Mouse (Mus musculus) liver, embryonic 12.5 days (tissue): ENCODE data around the gene Adssl1. TPM values are rescaled to one million over a fixed set of nuclear protein-coding genes. Genes with fewer than 3 reads are reported as not detected.

Experiments
- ATAC-seq: fragments of 200-750 bp; cut with Nextera tagmentation; 2 replicates; pipeline ENCODE4 v1.8.0; 2017; ENCODE audit warnings: moderate number of reproducible peaks, mild to moderate bottlenecking, moderate library complexity
- H3K27ac ChIP-seq: fragments of 300-500 bp; sonication (generic); 2 replicates; pipeline ENCODE4 v1.5.1; 2016; ENCODE audit warnings: mild to moderate bottlenecking
- H3K27me3 ChIP-seq: fragments of 300-500 bp; sonication (generic); replicated peaks from 2 replicates; pipeline ENCODE4 v1.6.1; 2016; ENCODE audit warnings: mild to moderate bottlenecking, moderate library complexity
- H3K36me3 ChIP-seq: fragments of 300-500 bp; sonication (generic); 2 replicates; pipeline ENCODE4 v1.6.1; 2016; ENCODE audit warnings: mild to moderate bottlenecking, moderate library complexity
- H3K4me1 ChIP-seq: fragments of 300-500 bp; sonication (generic); 2 replicates; pipeline ENCODE4 v1.6.1; 2016
- H3K4me2 ChIP-seq: fragments of 300-500 bp; sonication (generic); 2 replicates; pipeline ENCODE4 v1.6.1; 2016; ENCODE audit warnings: mild to moderate bottlenecking, moderate library complexity
- H3K4me3 ChIP-seq: fragments of 300-500 bp; sonication (generic); 2 replicates; pipeline ENCODE4 v1.5.1; 2016; ENCODE audit warnings: mild to moderate bottlenecking, moderate library complexity
- H3K9ac ChIP-seq: fragments of 300-500 bp; sonication (generic); 2 replicates; pipeline ENCODE4 v1.6.1; 2016; ENCODE audit warnings: mild to moderate bottlenecking, moderate library complexity
- H3K9me3 ChIP-seq: fragments of 300-500 bp; sonication (generic); replicated peaks from 2 replicates; pipeline ENCODE4 v1.6.1; 2016; ENCODE audit warnings: mild to moderate bottlenecking, moderate library complexity
- WGBS: fragments of 180-500 bp; shearing (Covaris S2); methylation state at CpG from one replicate; pipeline ENCODE4 v1.1.7; 2016; ENCODE audit not compliant: insufficient replicate concordance; 5-methylcytosine and 5-hydroxymethylcytosine counted together
- polyA plus RNA-seq: library from polyadenylated mRNA; unstranded; fragments of >200 nt; fragmentation: Nextera tagmentation; extraction: Ambion mirVana; gene quantifications from 2 replicates; pipeline ENCODE4 v1.2.1, GENCODE M21; 2016

Adssl1 gene
- 5.2 and 5.6 TPM in 2 replicates for polyA plus RNA-seq

DNA sequence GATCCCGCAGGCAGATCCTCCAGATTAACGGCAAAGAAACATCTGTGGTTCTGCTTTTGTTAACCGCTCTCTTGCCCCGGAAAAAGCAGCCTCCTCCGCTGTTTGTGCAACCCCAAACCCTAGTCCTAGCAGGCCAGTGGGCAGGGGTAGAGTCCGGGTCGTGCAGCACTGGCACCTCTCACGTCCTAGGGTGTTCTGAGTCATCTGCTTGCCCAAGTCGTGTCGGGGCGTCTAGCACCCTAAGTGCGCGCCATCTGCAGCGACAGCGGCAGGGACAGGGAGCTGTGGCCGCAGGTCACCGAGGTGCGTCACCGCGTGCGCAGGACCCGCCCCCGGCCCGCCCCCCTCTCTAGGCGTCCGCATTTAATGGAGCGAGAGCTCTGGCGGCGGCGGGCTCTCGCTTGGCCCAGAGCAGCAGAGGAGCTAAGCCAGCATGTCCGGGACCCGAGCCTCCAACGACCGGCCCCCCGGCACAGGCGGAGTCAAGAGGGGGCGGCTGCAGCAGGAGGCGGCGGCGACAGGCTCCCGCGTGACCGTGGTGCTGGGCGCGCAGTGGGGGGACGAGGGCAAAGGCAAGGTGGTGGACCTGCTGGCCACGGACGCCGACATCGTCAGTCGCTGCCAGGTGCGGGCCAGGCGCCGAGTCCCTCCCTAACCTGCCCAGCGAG is at the start of gene Adssl1:
TSS of gene Adssl1 (plus strand) at position 360 of the 668 bp plus-strand sequence.
- H3K4me2 ChIP-seq = peak within 1 kb of the TSS; percentile 80
- H3K27ac ChIP-seq = peak within 1 kb of the TSS; percentile 26
- peak within 1 kb of the TSS; percentile 54 for H3K4me3 ChIP-seq
- peak within 1 kb of the TSS; percentile 65 for H3K9ac ChIP-seq
- H3K36me3 ChIP-seq = 0 out of 2 replicates have a peak, but pooled peaks cover 3% of the 10 kb centered on the region
- peak; percentile 46 for ATAC-seq
- WGBS = under 1% methylated on average over 54 of the region's 56 CpGs
- H3K9me3 ChIP-seq = no peaks in the 10 kb centered on the region
- peaks cover 64% of the 10 kb centered on the region for H3K4me1 ChIP-seq
- peaks cover 51% of the 10 kb centered on the region for H3K27me3 ChIP-seq

DNA sequence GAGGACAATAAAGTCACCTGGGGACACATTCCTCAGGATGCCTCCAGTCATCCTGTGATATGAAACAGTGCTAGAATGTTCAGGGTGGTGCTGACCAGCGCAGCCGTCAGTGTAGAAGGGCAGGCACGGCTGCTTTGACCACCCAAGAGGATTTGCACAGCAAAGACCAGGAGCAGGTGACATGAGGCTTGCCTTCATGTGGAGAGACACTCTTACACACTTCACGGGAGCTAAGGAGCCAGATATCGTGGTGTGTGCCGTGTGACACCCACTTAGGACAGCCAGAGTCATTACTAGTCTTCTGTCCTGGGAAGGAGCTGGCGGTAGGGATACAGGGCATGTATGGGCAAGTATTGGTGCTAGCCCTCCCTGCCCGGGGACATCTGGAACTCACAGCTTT is 49.7 kb upstream of the Adssl1 start:
- Histone ChIP-seq H3K27ac (no peak overlapping the region), H3K27me3 (0 out of 2 replicates have a peak, but pooled peaks cover 4% of the 10 kb centered on the region), H3K4me2 (no peak overlapping the region), H3K9me3 (no peaks in the 10 kb centered on the region), H3K9ac (no peak overlapping the region), H3K4me3 (no peak overlapping the region), H3K36me3 (no peaks in the 10 kb centered on the region), H3K4me1 (no peaks in the 10 kb centered on the region)
- no peak for ATAC-seq
- WGBS = 71% methylated on average over 8 of the region's 8 CpGs

DNA sequence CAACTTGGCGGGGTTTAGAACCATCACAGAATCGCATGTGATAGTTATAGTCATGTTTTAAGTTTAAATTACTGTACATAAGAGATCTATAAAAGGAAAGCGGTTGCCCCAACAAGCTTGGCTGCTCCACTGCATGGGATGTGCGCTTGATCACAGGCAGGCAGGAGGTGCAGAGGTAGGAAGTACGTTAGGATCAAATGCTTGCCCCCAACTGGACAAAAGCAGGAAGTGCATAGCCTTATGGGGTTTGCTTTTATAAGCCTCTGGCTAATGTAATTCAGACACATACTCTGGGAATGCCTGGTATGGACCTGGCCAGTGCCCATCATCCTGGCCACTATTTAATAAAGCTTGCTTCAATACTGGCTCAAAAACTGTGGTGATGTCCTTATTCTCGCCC is 48.8 kb upstream of the Adssl1 start:
- Histone ChIP-seq H3K36me3 (no peaks in the 10 kb centered on the region), H3K27ac (no peak overlapping the region), H3K4me3 (no peak overlapping the region), H3K9ac (no peak overlapping the region), H3K4me2 (no peak overlapping the region), H3K27me3 (0 out of 2 replicates have a peak, but pooled peaks cover 4% of the 10 kb centered on the region), H3K4me1 (no peaks in the 10 kb centered on the region), H3K9me3 (no peaks in the 10 kb centered on the region)
- 49% methylated on average over 6 of the region's 6 CpGs for WGBS
- ATAC-seq = no peak

DNA sequence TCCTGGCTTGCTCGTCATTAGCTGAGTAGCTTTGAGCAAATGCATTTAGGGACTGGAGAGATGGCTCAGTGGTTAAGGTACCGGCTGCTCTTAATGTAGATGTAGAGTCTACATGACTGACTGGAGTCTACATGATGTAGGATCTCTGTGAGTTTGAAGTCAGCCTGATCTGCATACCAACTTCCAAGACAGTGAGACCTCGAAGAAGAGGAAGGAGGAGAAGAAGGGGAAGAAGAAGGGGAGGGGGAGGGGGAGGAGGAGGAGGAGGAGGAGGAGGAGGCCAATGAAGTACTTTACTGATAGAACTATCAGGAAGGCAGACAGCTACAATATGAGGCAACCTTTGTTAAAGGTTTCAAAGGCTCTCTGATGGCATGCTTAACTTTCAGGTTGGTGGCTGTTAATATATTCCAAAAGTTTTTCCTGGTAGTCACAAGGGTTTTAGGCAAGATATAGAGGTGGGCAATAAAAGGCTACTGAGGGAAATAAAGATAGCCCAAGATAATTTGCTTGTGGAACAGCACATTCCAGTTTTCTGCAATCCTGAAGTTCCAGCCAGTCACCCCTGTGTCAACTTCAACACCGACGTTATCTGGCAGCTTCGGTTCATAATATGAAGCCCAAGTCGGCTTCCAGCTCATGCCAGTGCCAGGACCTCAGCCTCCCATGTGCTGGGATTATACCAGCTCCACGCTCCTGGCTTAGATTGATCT is 44.4 kb upstream of the Adssl1 start:
- H3K4me1 ChIP-seq = peaks cover 34% of the 10 kb centered on the region
- no peaks in the 10 kb centered on the region for H3K36me3 ChIP-seq
- 44% methylated on average over 8 of the region's 8 CpGs for WGBS
- 0 out of 2 replicates have a peak, but pooled peaks cover 4% of the 10 kb centered on the region for H3K27me3 ChIP-seq
- no peak overlapping the region for H3K9ac ChIP-seq
- H3K4me3 ChIP-seq = no peak overlapping the region
- no peak for ATAC-seq
- no peak overlapping the region for H3K4me2 ChIP-seq
- peak overlapping the region; percentile 72 for H3K27ac ChIP-seq
- no peaks in the 10 kb centered on the region for H3K9me3 ChIP-seq

DNA sequence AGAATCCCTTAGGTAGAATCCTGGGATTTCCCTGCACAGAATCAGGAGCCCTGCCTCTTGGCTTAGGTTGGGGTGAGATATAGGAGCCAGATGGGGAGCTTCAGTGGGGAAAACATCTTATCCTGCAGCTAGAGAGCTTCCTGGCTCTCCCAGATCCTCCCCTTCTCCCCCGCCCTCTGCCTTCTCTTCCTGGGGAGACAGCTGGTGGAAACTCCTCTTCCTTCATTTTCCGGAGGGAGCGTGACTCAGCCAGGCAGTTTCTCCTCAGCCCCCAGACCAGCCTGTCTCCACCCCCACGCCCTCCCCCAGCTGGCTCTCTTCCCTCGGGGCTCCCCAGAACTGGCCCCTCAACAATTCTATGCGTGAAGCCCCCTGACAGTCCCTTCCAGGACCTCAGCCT is 43.5 kb upstream of the Adssl1 start:
- ATAC-seq = no peak
- Histone ChIP-seq H3K4me3 (no peak overlapping the region), H3K27ac (peak overlapping the region; percentile 72), H3K9me3 (no peaks in the 10 kb centered on the region), H3K9ac (no peak overlapping the region), H3K27me3 (0 out of 2 replicates have a peak, but pooled peaks cover 4% of the 10 kb centered on the region), H3K4me2 (peak overlapping the region; percentile 34), H3K4me1 (peaks cover 43% of the 10 kb centered on the region), H3K36me3 (no peaks in the 10 kb centered on the region)
- 23% methylated on average over 6 of the region's 6 CpGs for WGBS

DNA sequence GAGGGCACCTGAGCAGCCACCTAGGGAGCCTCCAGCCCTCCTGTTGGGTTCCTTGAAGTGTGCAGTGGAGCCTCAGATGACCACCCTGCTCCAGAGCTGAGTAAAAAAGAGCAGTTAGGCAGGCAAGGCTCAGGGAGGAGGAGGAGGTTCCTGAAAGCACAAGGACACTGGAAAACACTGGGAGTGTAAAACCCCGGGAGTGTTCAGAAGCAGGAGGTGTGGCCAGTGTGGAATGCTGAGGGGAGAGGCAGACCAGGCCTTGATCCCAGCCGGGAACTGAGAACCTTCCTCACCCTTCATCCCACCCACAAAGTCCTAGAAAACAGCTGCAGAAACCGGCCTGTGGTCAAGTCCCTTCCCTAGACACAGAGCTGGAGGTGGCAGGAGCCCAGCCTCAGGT is 43.1 kb upstream of the Adssl1 start:
- H3K9ac ChIP-seq = no peak overlapping the region
- no peak for ATAC-seq
- H3K4me1 ChIP-seq = peaks cover 44% of the 10 kb centered on the region
- H3K4me3 ChIP-seq = no peak overlapping the region
- H3K27me3 ChIP-seq = 0 out of 2 replicates have a peak, but pooled peaks cover 4% of the 10 kb centered on the region
- H3K4me2 ChIP-seq = peak overlapping the region; percentile 34
- H3K27ac ChIP-seq = peak overlapping the region; percentile 72
- WGBS = 28% methylated on average over 3 of the region's 3 CpGs
- no peaks in the 10 kb centered on the region for H3K36me3 ChIP-seq
- no peaks in the 10 kb centered on the region for H3K9me3 ChIP-seq

DNA sequence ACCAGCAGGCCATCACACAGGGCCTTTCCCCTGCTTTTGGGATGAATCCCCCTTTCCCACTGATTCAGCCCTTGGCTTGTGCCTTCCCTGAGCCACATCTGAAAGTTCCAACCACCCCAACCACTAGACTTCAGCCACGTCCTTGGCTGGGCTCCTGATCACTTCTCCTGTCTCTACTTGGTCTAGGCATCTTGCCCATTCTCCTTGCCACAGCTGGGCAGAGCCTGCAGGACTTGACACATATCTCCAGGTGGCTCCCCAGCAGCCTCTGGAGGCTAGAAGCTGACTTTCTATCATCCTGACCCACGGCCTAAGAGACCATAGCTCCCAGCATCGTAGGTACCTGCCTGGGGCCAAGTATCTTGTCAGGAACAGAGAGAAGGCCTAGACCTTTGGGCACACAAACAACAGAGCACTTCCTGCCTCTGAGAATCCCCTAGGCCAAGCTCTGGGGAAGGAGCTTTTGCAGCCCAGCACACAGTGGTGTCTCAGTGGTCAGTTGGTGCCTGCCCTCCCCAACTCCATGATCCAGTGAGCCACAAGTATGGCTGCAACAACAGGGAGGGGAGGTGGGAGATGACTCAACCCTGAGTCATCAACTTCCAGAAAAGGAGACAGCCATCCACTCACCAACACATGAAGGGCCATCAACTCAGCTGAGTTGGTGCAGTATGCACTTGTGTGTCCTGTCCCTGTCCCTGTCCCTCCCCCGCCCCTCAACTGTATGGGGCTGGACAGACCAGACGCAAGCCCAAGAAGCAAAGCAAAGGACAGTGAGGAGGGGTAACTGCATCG is 41.4 kb upstream of the Adssl1 start:
- H3K27me3 ChIP-seq = 0 out of 2 replicates have a peak, but pooled peaks cover 5% of the 10 kb centered on the region
- no peak overlapping the region for H3K27ac ChIP-seq
- no peaks in the 10 kb centered on the region for H3K9me3 ChIP-seq
- no peak overlapping the region for H3K4me3 ChIP-seq
- no peak overlapping the region for H3K9ac ChIP-seq
- WGBS = 58% methylated on average over 6 of the region's 6 CpGs
- H3K4me2 ChIP-seq = no peak overlapping the region
- no peaks in the 10 kb centered on the region for H3K36me3 ChIP-seq
- ATAC-seq = no peak
- peaks cover 44% of the 10 kb centered on the region for H3K4me1 ChIP-seq

DNA sequence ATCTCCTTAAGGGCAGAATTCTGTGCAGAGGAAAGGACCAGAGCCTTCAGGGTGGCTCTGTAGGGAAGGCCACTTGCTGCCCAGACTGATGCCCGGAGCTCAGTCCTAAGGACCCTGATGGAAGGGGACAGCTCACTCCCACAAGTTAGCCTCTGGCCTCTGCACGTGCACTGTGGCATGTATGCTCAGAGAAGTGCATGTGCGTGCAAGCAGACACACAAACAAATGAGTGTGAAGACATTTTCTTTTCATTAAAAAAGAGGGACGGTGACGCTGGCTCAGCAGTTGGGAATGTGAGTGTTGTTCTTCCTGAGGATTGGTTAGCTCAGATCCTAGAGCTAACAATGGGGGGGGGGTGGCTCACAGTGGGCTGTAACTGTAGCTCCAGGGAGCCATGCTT is 40.4 kb upstream of the Adssl1 start:
- Histone ChIP-seq H3K4me3 (no peak overlapping the region), H3K27me3 (0 out of 2 replicates have a peak, but pooled peaks cover 7% of the 10 kb centered on the region), H3K4me2 (no peak overlapping the region), H3K27ac (no peak overlapping the region), H3K36me3 (no peaks in the 10 kb centered on the region), H3K4me1 (peaks cover 44% of the 10 kb centered on the region), H3K9ac (no peak overlapping the region), H3K9me3 (no peaks in the 10 kb centered on the region)
- WGBS = 60% methylated on average over 5 of the region's 5 CpGs
- no peak for ATAC-seq

DNA sequence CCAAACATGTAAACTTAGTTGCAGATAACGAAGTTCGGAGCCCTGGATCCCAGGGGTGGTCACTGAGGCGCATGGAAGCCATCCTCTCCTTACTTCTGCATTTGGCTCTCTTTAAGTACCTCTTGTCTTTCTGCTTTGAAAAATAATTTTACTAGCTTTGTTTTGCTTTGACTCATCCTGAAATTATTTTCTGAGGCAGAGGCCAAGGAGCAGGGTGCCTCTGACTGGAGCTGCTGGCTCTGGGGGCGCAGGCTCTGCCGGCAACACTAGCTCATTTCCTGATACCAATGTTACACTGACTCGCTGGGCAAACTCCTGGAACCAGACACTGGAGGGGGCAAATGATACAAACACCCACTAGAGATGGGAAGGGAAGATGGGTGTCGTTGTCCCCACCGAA is 39.9 kb upstream of the Adssl1 start:
- no peak for ATAC-seq
- Histone ChIP-seq H3K4me2 (no peak overlapping the region), H3K4me3 (no peak overlapping the region), H3K4me1 (peaks cover 44% of the 10 kb centered on the region), H3K36me3 (no peaks in the 10 kb centered on the region), H3K9ac (no peak overlapping the region), H3K27ac (no peak overlapping the region), H3K27me3 (0 out of 2 replicates have a peak, but pooled peaks cover 7% of the 10 kb centered on the region), H3K9me3 (no peaks in the 10 kb centered on the region)
- 73% methylated on average over 8 of the region's 8 CpGs for WGBS

DNA sequence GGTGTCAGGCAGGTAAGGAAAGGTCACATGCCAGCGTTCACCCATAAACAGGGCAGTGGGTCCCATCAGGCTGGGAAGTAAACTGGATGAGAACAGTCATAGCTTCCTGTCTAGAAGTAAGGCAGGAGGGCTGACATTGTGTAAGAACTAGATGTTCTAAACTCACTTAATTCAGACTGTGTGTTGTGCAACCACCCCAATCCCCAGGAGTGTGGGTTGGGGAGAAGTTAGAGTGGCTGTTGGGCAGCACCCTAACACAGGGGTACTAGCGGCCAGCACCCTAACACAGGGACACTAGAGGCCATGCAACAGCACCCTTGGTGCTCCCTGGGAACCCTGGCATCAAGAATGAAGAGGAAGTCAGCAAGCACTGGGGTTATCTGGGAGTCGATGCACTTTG is 38.7 kb upstream of the Adssl1 start:
- no peak for ATAC-seq
- Histone ChIP-seq H3K4me2 (no peak overlapping the region), H3K27ac (0 out of 2 replicates have a peak overlapping the region, but pooled peaks have one; percentile 4), H3K9me3 (no peaks in the 10 kb centered on the region), H3K4me1 (peaks cover 51% of the 10 kb centered on the region), H3K9ac (no peak overlapping the region), H3K27me3 (peaks cover 12% of the 10 kb centered on the region; the same call in 1 of the 2 replicates), H3K4me3 (no peak overlapping the region), H3K36me3 (no peaks in the 10 kb centered on the region)
- WGBS = 50% methylated on average over 3 of the region's 3 CpGs

DNA sequence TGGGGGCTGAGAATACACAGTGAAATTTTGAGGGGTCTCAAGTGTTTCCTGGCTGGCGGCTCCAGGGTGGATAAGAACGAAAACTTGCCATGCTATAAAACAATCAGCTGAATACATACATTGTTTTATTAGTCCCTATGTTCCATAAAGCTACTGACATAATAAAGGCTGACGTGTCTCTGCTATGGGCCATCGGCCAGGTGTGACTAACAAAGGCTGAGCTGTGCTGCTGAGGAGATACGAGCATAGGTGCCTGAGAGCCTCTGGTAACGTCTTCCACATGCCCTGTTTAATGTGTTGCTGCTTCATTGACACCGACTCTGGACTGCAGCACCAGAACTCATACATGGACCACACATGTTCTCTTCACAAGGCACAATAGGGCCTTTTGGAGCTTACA is 34.9 kb upstream of the Adssl1 start:
- H3K9me3 ChIP-seq = no peaks in the 10 kb centered on the region
- no peak overlapping the region for H3K9ac ChIP-seq
- ATAC-seq = no peak
- no peaks in the 10 kb centered on the region for H3K36me3 ChIP-seq
- no peak overlapping the region for H3K4me3 ChIP-seq
- H3K27me3 ChIP-seq = peaks cover 41% of the 10 kb centered on the region
- peaks cover 56% of the 10 kb centered on the region for H3K4me1 ChIP-seq
- no peak overlapping the region for H3K27ac ChIP-seq
- H3K4me2 ChIP-seq = no peak overlapping the region
- WGBS = 81% methylated on average over 7 of the region's 7 CpGs
